Mouse (Mus musculus): ENCODE measurements around the gene Zfp760. TPM values are rescaled to one million over a fixed set of nuclear protein-coding genes. Genes with fewer than 3 reads are reported as not detected.
"Not testable (repeated sequence)": the region's sequence is repeated elsewhere in the genome, so short reads cannot be mapped to it uniquely, and the experiment has no call there.

The Zfp760 gene
- 22.7 and 25.1 TPM in 2 replicates for polyA plus RNA-seq (2014; fragmentation: Nextera tagmentation; extraction: Ambion mirVana)

DNA sequence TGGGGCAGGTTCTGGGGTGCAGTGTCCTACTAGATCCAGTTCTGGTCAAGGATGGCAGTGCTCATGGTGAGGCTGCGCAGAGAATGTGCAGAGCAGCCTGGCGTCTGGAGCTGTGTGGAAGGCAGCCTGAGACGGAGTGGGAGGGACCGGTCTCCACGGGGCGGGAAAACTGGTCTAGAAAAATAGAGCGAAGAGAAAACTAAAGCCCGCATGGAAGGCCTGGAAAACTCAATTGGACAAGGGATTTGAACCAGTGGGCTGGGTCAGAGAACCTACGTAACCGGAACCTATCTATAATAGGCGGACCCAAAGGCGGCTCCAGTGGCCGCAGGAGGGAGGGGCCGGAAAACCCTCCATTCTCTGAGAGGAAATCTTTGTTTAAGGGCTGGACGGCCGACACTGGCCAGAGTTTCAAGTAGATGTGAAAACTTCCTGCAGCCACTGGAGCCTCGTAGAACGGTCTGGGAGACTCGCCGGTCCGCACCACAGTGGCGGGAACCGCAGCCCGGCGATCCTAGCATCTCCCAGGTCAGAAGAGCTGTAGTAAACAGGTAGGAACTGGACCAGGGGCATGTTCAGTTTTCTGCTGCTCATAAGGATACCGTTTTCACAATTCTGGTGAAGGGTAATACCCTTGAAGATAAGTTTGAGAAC is at the start of gene Zfp760:
Gene Zfp760 (plus strand): TSS at position 399 of the 654 bp plus-strand sequence.
- Histone ChIP-seq H3K27ac (ENCODE audit: low read depth, low read length) (peak within 1 kb of the TSS; percentile 93), H3K9ac (ENCODE audit: low read length) (peak within 1 kb of the TSS; percentile 81), H3K27me3 (ENCODE audit: control insufficient read depth, insufficient read depth, low read length) (no peaks in the 10 kb centered on the region), H3K4me3 (ENCODE audit: low read depth, low read length) (peak within 1 kb of the TSS; percentile 65), H3K9me3 (ENCODE audit: control insufficient read depth, low read length) (no peaks in the 10 kb centered on the region), H3K4me2 (ENCODE audit: low read depth, low read length, severe bottlenecking) (peak within 1 kb of the TSS; percentile 61), H3K4me1 (replicated peaks; ENCODE audit: control insufficient read depth, insufficient read depth, low read length) (peaks cover 5% of the 10 kb centered on the region; the same call in 1 of the 2 replicates), H3K36me3 (ENCODE audit: control insufficient read depth, insufficient read depth, low read length) (no peaks in the 10 kb centered on the region; the same call in 1 of the 2 replicates)
- ATAC-seq (replicated peaks; ENCODE audit: low FRiP score) (peak; percentile 98), DNase-seq (ENCODE audit: low spot score) (peak; percentile 86)
- 4% methylated on average over 26 of the region's 26 CpGs for WGBS

DNA sequence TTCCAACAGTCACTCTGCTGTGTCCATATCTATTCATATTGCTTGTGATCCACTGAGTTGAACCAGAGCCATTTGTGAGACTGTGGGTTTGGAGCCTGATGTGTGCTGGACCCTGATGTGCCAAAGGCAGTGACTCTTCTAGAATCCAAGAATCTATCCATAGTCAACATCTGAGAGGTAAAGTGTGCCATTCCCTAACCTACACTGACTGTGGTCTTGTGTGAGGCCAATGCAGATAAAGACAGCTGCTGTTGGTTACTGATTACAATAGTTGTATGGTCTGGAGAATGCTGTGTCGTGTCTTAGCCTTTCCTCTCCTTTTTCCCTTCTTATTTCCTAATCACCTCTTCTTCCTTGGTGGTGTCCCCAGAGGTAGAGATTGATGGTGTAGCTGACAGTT is 28.7 kb upstream of the Zfp760 start:
- not testable (repeated sequence) for H3K4me1 ChIP-seq (replicated peaks; ENCODE audit: control insufficient read depth, insufficient read depth, low read length); H3K4me3 ChIP-seq (ENCODE audit: low read depth, low read length); DNase-seq (ENCODE audit: low spot score); H3K4me2 ChIP-seq (ENCODE audit: low read depth, low read length, severe bottlenecking); H3K27me3 ChIP-seq (ENCODE audit: control insufficient read depth, insufficient read depth, low read length); H3K9me3 ChIP-seq (ENCODE audit: control insufficient read depth, low read length); H3K36me3 ChIP-seq (ENCODE audit: control insufficient read depth, insufficient read depth, low read length); H3K9ac ChIP-seq (ENCODE audit: low read length); H3K27ac ChIP-seq (ENCODE audit: low read depth, low read length); ATAC-seq (replicated peaks; ENCODE audit: low FRiP score)
- 8% methylated on average over 1 of the region's 1 CpGs for WGBS

DNA sequence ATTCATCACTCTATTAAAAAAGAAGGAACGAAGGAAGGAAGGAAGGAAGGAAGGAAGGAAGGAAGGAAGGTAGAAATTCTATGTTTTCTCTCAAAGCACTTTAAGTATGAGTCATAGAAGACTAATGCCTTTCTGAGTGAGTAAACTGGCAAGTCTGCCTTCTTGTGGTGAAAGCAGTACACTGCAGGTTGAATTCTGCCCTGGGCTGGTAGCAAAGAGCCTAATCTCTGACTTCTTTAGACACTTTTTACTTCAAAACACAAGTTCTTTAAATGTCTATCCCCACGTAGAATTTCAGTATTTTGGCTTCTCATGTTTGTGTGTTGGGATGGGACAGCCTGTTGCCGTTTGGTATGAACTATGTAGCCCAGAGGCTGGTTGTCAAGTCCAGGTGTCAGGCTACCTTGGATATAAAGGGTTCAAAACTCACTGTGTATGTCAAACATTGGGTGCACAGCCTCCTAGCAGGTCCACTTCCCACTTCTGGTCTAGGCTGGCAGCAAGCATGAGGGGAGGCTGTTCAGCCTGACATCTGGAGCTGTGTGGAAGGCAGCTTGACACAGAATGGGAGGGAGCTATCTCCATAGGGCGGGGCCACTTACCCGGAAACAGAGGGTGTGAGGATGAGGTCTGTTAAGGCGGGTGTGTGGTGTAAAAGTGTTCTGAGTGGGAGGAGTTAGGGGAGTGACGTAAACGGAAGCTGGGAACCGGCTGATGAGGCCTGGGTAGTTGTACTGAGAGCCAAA is 28.1 kb upstream of the Zfp760 start:
- peak; percentile 83 for DNase-seq (ENCODE audit: low spot score)
- peak; percentile 99 for ATAC-seq (replicated peaks; ENCODE audit: low FRiP score)
- peak overlapping the region; percentile 39; the same call in 1 of the 2 replicates for H3K4me2 ChIP-seq (ENCODE audit: low read depth, low read length, severe bottlenecking)

DNA sequence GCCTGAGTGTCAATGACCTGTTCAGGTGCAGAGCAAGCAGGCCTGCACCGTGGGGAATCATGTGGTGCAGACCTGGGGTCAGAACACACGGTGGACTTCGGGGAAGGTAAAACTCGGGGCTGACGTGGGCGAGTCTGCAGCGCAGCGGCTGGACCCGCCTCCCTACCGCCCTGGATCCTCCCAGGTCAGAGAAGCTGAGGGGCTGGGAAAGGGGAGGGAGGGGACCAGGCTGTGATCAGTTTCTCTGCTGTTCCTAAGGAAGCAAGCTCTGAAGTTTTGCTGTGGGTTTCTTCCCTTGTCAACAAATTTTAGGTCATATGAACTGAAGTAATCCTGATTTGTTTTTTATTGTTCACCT is 27.5 kb upstream of the Zfp760 start:
- not testable (repeated sequence) for H3K27me3 ChIP-seq (ENCODE audit: control insufficient read depth, insufficient read depth, low read length); H3K27ac ChIP-seq (ENCODE audit: low read depth, low read length); H3K36me3 ChIP-seq (ENCODE audit: control insufficient read depth, insufficient read depth, low read length); H3K4me1 ChIP-seq (replicated peaks; ENCODE audit: control insufficient read depth, insufficient read depth, low read length); H3K9me3 ChIP-seq (ENCODE audit: control insufficient read depth, low read length)
- under 1% methylated on average over 10 of the region's 10 CpGs for WGBS
- Histone ChIP-seq H3K4me3 (ENCODE audit: low read depth, low read length) (peak overlapping the region; percentile 40), H3K9ac (ENCODE audit: low read length) (peak overlapping the region; percentile 39; the same call in 1 of the 2 replicates), H3K4me2 (ENCODE audit: low read depth, low read length, severe bottlenecking) (0 out of 2 replicates have a peak overlapping the region, but pooled peaks have one; percentile 32)
- DNase-seq (ENCODE audit: low spot score) (peak; percentile 66), ATAC-seq (replicated peaks; ENCODE audit: low FRiP score) (peak; percentile 92)

More for the DNA sequence above, 28.1 kb upstream of the Zfp760 start:
- H3K9me3 ChIP-seq (ENCODE audit: control insufficient read depth, low read length) = no peaks in the 10 kb centered on the region
- no peaks in the 10 kb centered on the region; the same call in 1 of the 2 replicates for H3K4me1 ChIP-seq (replicated peaks; ENCODE audit: control insufficient read depth, insufficient read depth, low read length)
- peak overlapping the region; percentile 39; the same call in 1 of the 2 replicates for H3K9ac ChIP-seq (ENCODE audit: low read length)
- WGBS = 5% methylated on average over 9 of the region's 9 CpGs
- H3K27ac ChIP-seq (ENCODE audit: low read depth, low read length) = no peak overlapping the region
- H3K36me3 ChIP-seq (ENCODE audit: control insufficient read depth, insufficient read depth, low read length) = no peaks in the 10 kb centered on the region
- no peaks in the 10 kb centered on the region for H3K27me3 ChIP-seq (ENCODE audit: control insufficient read depth, insufficient read depth, low read length)
- H3K4me3 ChIP-seq (ENCODE audit: low read depth, low read length) = peak overlapping the region; percentile 40

DNA sequence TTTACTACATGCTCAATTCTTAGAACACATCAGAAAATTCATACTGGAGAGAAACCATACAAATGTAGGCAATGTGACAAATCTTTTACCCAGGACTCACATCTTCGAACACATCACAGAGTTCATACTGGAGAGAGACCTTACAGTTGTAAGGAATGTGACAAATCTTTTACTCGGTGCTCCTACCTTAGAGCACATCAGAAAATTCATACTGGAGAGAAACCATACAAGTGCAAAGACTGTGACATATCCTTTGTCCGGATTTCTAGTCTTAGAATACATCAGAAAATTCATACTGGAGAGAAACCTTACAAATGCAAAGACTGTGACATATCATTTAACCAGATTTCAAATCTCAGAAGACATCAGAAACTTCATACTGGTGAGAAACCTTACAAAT is 16.0 kb upstream of the Zfp760 start, which contains the start of gene Gm10226:
Gene Gm10226 (plus strand): TSS at position 301 of the 400 bp plus-strand sequence.
- ATAC-seq (replicated peaks; ENCODE audit: low FRiP score) = no peak
- Histone ChIP-seq H3K9me3 (ENCODE audit: control insufficient read depth, low read length) (no peaks in the 10 kb centered on the region), H3K36me3 (ENCODE audit: control insufficient read depth, insufficient read depth, low read length) (no peaks in the 10 kb centered on the region; the same call in 1 of the 2 replicates), H3K4me2 (ENCODE audit: low read depth, low read length, severe bottlenecking) (no peak within 1 kb of the TSS), H3K9ac (ENCODE audit: low read length) (no peak within 1 kb of the TSS), H3K4me3 (ENCODE audit: low read depth, low read length) (no peak within 1 kb of the TSS), H3K27ac (ENCODE audit: low read depth, low read length) (no peak within 1 kb of the TSS), H3K4me1 (replicated peaks; ENCODE audit: control insufficient read depth, insufficient read depth, low read length) (no peaks in the 10 kb centered on the region), H3K27me3 (ENCODE audit: control insufficient read depth, insufficient read depth, low read length) (no peaks in the 10 kb centered on the region)
- DNase-seq (ENCODE audit: low spot score) = no peak
- 84% methylated on average over 3 of the region's 3 CpGs for WGBS

DNA sequence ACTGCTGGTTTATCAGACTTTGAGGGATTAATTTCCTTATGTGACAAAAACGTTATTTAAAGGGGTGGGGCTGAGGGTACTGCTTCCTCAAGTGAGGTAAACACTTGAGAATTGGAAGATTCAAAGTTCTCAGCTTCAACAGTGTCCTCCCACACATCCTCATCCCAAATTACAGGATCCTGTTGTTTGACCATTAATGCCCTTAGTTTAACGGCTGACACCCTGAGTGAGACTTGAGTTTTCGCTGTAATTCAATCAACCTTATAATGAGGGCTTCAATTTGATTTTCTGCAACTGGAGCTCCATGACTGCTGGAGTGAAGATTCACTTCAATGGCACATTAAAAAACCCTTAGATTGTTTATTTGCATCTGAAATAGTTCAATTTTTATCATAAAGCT is 14.2 kb upstream of the Zfp760 start:
- ATAC-seq (replicated peaks; ENCODE audit: low FRiP score) (no peak), DNase-seq (ENCODE audit: low spot score) (no peak)
- WGBS = 82% methylated on average over 3 of the region's 3 CpGs
- H3K9ac ChIP-seq (ENCODE audit: low read length) = no peak overlapping the region
- H3K36me3 ChIP-seq (ENCODE audit: control insufficient read depth, insufficient read depth, low read length) = no peaks in the 10 kb centered on the region; the same call in 1 of the 2 replicates
- H3K27ac ChIP-seq (ENCODE audit: low read depth, low read length) = no peak overlapping the region
- H3K27me3 ChIP-seq (ENCODE audit: control insufficient read depth, insufficient read depth, low read length) = no peaks in the 10 kb centered on the region
- no peak overlapping the region for H3K4me3 ChIP-seq (ENCODE audit: low read depth, low read length)
- no peaks in the 10 kb centered on the region for H3K4me1 ChIP-seq (replicated peaks; ENCODE audit: control insufficient read depth, insufficient read depth, low read length)
- H3K4me2 ChIP-seq (ENCODE audit: low read depth, low read length, severe bottlenecking) = no peak overlapping the region
- no peaks in the 10 kb centered on the region for H3K9me3 ChIP-seq (ENCODE audit: control insufficient read depth, low read length)

DNA sequence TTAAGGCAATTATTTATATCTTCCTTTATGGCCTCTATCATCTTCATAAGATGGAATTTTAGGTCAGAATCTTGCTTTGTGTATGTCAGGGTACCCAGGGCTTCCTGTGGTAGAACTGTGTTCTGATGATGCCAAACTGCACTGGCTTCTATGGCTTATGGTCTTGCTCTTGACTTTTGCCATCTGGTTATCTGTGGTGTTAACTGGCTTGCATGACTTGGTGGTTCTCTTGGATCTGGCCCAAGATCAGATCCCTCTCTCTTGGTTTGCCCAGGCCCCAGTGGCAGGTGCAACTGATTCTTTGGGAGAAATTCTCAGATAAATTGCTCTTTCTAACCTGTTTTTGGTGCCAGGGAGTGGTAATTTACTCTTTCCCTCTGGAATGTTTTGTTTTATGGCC is 11.5 kb upstream of the Zfp760 start:
- Histone ChIP-seq H3K4me3 (ENCODE audit: low read depth, low read length) (no peak overlapping the region), H3K27me3 (ENCODE audit: control insufficient read depth, insufficient read depth, low read length) (no peaks in the 10 kb centered on the region), H3K9ac (ENCODE audit: low read length) (no peak overlapping the region), H3K27ac (ENCODE audit: low read depth, low read length) (no peak overlapping the region), H3K36me3 (ENCODE audit: control insufficient read depth, insufficient read depth, low read length) (no peaks in the 10 kb centered on the region; the same call in 1 of the 2 replicates), H3K9me3 (ENCODE audit: control insufficient read depth, low read length) (no peaks in the 10 kb centered on the region), H3K4me1 (replicated peaks; ENCODE audit: control insufficient read depth, insufficient read depth, low read length) (no peaks in the 10 kb centered on the region), H3K4me2 (ENCODE audit: low read depth, low read length, severe bottlenecking) (no peak overlapping the region)
- no peak for ATAC-seq (replicated peaks; ENCODE audit: low FRiP score)
- DNase-seq (ENCODE audit: low spot score) = no peak

DNA sequence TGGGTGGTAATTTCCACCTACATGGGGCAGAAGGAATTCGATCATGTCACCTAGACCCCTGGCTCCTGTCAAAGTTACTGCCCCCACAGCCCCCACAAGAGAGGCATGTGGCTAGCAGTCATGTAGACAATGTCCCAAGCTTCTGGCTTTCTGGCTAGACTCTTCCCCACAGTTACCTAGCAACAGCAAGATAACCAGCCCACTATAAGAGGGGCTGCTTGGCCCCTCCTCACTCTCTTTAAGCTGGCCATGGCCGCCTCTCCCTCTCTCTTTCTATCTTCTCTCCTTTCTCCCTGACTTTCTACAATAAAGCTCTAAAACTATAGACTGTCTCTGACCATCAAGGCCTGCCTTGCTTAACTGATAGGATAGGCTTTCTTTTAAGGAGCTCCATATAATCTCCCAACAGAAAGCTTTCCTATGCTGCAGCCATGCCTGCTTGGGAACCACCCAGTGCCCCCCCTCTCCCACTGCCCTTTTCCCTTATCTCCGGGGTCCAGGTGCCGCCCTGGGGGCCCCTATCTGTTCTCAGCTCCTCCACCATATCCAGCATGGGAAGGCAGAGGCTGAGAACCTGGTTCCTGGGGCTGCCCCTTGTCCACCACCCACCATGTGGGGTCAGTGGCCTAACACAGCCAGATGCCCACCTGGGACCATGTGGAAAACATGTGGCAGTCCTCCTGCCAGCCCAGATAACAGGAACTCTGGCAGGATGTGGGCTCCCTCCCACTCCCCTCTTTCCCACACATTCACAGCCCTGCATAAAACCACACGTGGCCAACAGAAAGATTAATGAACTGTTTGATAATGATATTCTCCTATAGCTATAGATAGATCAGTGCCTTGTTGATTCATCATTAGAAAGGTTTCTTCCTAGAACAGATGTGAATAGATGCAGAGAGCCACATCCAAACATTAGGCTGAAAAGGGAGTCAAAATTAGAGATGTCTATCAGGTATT is 5.0 kb upstream of the Zfp760 start:
- Histone ChIP-seq H3K9me3 (ENCODE audit: control insufficient read depth, low read length) (no peaks in the 10 kb centered on the region), H3K4me1 (replicated peaks; ENCODE audit: control insufficient read depth, insufficient read depth, low read length) (no peaks in the 10 kb centered on the region), H3K36me3 (ENCODE audit: control insufficient read depth, insufficient read depth, low read length) (no peaks in the 10 kb centered on the region), H3K27ac (ENCODE audit: low read depth, low read length) (no peak overlapping the region), H3K27me3 (ENCODE audit: control insufficient read depth, insufficient read depth, low read length) (no peaks in the 10 kb centered on the region), H3K4me3 (ENCODE audit: low read depth, low read length) (no peak overlapping the region), H3K4me2 (ENCODE audit: low read depth, low read length, severe bottlenecking) (no peak overlapping the region), H3K9ac (ENCODE audit: low read length) (no peak overlapping the region)
- WGBS = 58% methylated on average over 5 of the region's 5 CpGs
- ATAC-seq (replicated peaks; ENCODE audit: low FRiP score) (no peak), DNase-seq (ENCODE audit: low spot score) (peak; percentile 54)
